Mouse (Mus musculus) embryonic facial prominence, embryonic 11.5 days (tissue): ENCODE measurements around the gene Vav3. TPM values are rescaled to one million over a fixed set of nuclear protein-coding genes. Genes with fewer than 3 reads are reported as not detected.
A peak's percentile ranks its signal among the peaks of the same experiment; 100 is the strongest.

Experiments used
- ATAC-seq: fragments of 200-750 bp; cut with Nextera tagmentation; replicated peaks from 2 replicates; pipeline ENCODE4 v1.8.0; 2017; ENCODE audit warnings: low read depth; ENCODE audit not compliant: insufficient number of reproducible peaks, low FRiP score, low TSS enrichment
- DNase-seq: peaks from one replicate; pipeline ENCODE4 v3.0.0-alpha.2; 2015; ENCODE audit warnings: low spot score
- H3K27ac ChIP-seq: fragments of 300-500 bp; sonication (generic); replicated peaks from 2 replicates; pipeline ENCODE4 v1.5.1; 2014; ENCODE audit warnings: mild to moderate bottlenecking, low read depth, low read length, control low read depth
- H3K27me3 ChIP-seq: fragments of 300-500 bp; sonication (generic); 2 replicates; pipeline ENCODE4 v1.6.1; 2014; ENCODE audit warnings: mild to moderate bottlenecking, low read length, moderate library complexity, mixed read lengths; ENCODE audit not compliant: control insufficient read depth, insufficient read depth
- H3K36me3 ChIP-seq: fragments of 300-500 bp; sonication (generic); replicated peaks from 2 replicates; pipeline ENCODE4 v1.6.1; 2014; ENCODE audit warnings: low read depth, mild to moderate bottlenecking, low read length, moderate library complexity, mixed read lengths; ENCODE audit not compliant: control insufficient read depth, insufficient read depth
- H3K4me1 ChIP-seq: fragments of 300-500 bp; sonication (generic); 2 replicates; pipeline ENCODE4 v1.6.1; 2014; ENCODE audit warnings: low read length, mixed read lengths; ENCODE audit not compliant: control insufficient read depth, insufficient read depth
- H3K4me2 ChIP-seq: fragments of 300-500 bp; sonication (generic); 2 replicates; pipeline ENCODE4 v1.6.1; 2014; ENCODE audit warnings: low read depth, mild to moderate bottlenecking, control low read depth, low read length, moderate library complexity
- H3K4me3 ChIP-seq: fragments of 300-500 bp; sonication (generic); 2 replicates; pipeline ENCODE4 v1.5.1; 2014; ENCODE audit warnings: low read depth, low read length, control low read depth
- H3K9ac ChIP-seq: fragments of 300-500 bp; sonication (generic); replicated peaks from 2 replicates; pipeline ENCODE4 v1.6.1; 2014; ENCODE audit warnings: mild to moderate bottlenecking, control low read depth, low read length
- H3K9me3 ChIP-seq: fragments of 300-500 bp; sonication (generic); replicated peaks from 2 replicates; pipeline ENCODE4 v1.6.1; 2016; ENCODE audit warnings: mild to moderate bottlenecking, low read length, inconsistent platforms, mixed read lengths; ENCODE audit not compliant: control insufficient read depth
- WGBS: fragments of 180-500 bp; shearing (Covaris S2); extraction: QIAGEN DNeasy Blood & Tissue Kit; methylation state at CpG from one replicate; pipeline ENCODE4 v1.1.7; 2014; 5-methylcytosine and 5-hydroxymethylcytosine counted together
- polyA plus RNA-seq: library from polyadenylated mRNA; unstranded; fragments of >200 nt; fragmentation: Nextera tagmentation; extraction: Ambion mirVana; gene quantifications from 2 replicates; pipeline ENCODE4 v1.2.1, GENCODE M21; 2014

Vav3 gene
- polyA plus RNA-seq, 1 experiment from 2014 or later, result 7.2 TPM

DNA sequence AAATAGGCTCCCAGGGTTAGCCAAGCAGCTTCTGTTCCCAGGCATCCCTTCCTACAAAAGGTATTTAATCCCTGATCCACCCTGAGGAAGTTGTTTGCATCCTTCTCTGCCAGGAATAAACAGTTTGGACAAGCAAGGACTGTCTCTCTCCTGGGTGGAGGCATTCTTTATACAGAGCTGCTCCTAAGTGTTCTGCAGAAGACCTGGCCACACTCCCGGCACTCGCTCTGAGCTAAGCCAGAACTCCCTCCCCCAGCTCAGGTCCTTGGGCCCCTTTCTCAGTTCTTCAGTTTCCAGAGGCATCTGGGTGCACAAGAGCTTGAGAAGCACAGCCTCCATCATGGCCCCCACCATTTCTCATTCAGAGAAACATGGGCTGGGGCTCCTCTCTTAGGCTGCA lies 216.9 kb downstream of the Vav3 start:
- no peaks in the 10 kb centered on the region for H3K27me3 ChIP-seq
- no peaks in the 10 kb centered on the region for H3K4me1 ChIP-seq
- no peak overlapping the region for H3K27ac ChIP-seq
- DNase-seq (no peak), ATAC-seq (0 out of 2 replicates have a peak, but pooled peaks have one; percentile 29)
- H3K4me2 ChIP-seq, result no peak overlapping the region
- H3K9ac ChIP-seq, result no peak overlapping the region
- H3K9me3 ChIP-seq, result no peaks in the 10 kb centered on the region
- no peak overlapping the region for H3K4me3 ChIP-seq
- WGBS, result 62% methylated on average over 2 of the region's 2 CpGs
- no peaks in the 10 kb centered on the region for H3K36me3 ChIP-seq

DNA sequence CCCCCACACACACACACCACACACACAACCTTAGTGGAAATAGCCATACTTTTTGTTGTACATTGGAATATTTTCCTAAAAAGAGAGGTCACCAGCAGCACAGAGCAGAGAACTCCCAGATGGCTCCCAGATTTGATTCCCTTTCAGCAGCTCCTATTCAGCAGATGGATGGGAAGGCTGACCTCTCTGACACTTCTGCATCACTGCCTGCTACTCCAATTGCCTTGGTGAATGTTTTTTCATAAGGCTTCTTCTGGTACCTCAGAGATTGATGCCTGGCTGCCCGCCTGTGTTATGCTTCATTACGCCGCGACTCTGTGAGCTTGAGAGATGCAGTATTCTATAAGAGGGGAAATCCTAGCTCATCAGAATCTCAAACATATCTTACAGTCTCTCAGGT lies 220.8 kb downstream of the Vav3 start:
- DNase-seq (no peak), ATAC-seq (peak; percentile 59)
- Histone ChIP-seq H3K27me3 (no peaks in the 10 kb centered on the region), H3K27ac (no peak overlapping the region), H3K36me3 (no peaks in the 10 kb centered on the region), H3K4me1 (no peaks in the 10 kb centered on the region), H3K4me3 (no peak overlapping the region), H3K9ac (no peak overlapping the region), H3K9me3 (no peaks in the 10 kb centered on the region), H3K4me2 (no peak overlapping the region)
- 48% methylated on average over 4 of the region's 4 CpGs for WGBS

DNA sequence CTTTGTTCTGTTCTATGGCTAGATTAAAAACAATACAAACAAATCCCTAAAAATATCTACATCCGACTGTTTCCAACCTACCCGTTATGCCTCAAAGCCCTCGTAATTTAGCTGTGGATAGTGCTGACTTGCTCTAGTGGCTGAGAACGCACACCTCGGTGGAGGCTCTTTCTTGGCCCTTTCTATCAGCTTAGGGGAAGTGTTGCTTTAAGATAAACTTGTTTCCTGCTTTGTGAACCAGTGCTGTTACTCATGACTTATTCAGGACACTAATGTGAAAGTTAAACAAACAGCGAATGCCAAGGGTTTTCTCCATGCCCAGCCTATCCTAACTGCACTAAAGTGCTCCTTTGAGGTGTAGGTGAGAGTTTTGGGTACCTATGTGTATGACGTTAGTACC lies 221.3 kb downstream of the Vav3 start:
- no peaks in the 10 kb centered on the region for H3K27me3 ChIP-seq
- 78% methylated on average over 7 of the region's 7 CpGs for WGBS
- ATAC-seq (no peak), DNase-seq (no peak)
- H3K9me3 ChIP-seq, result no peaks in the 10 kb centered on the region
- H3K4me1 ChIP-seq, result no peaks in the 10 kb centered on the region
- H3K4me3 ChIP-seq, result no peak overlapping the region
- H3K36me3 ChIP-seq, result no peaks in the 10 kb centered on the region
- H3K9ac ChIP-seq, result no peak overlapping the region
- no peak overlapping the region for H3K27ac ChIP-seq
- no peak overlapping the region for H3K4me2 ChIP-seq

DNA sequence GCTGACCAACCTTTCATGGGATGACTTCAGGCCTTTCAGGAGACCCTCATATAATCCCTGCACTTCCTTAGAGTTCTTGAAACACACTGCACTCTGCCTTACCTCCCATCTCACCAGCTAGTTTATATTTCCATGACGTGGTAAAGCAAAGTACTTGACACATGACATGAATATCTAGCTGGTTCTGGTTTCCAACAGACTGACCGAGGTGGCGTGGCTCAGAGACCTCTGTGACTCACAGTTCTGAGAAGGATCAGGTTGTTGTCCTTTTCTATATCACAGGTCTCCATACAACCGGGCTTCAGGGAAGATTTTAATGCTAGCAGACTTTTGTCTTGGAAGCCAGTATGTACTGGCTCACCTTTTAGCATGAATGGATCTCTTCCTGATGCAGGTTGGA lies 221.8 kb downstream of the Vav3 start:
- Histone ChIP-seq H3K36me3 (no peaks in the 10 kb centered on the region), H3K27me3 (no peaks in the 10 kb centered on the region), H3K4me3 (no peak overlapping the region), H3K4me2 (no peak overlapping the region), H3K9me3 (no peaks in the 10 kb centered on the region), H3K9ac (no peak overlapping the region), H3K4me1 (no peaks in the 10 kb centered on the region), H3K27ac (no peak overlapping the region)
- ATAC-seq (no peak), DNase-seq (no peak)
- WGBS, result 84% methylated on average over 4 of the region's 4 CpGs

DNA sequence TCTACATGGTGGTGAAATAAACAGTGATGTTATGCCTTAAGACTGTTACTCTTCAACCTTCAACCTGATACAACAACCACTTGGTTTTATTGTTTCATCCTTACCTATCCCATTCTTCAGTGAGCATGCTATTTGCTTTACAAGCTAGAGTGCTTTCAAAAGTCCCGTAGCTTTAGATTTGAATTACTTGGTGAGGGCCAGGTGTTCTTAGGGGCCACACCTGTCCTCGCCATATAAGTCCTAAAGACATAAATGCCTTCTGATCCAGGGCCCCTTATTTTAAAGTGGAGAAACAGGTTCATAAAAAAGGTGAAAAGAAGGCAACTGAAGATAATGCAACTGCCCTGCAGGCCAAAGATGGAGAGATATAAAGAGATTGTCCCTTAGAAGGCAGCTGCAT lies 224.0 kb downstream of the Vav3 start:
- no peaks in the 10 kb centered on the region for H3K9me3 ChIP-seq
- WGBS, result 84% methylated on average over 2 of the region's 2 CpGs
- H3K4me1 ChIP-seq, result no peaks in the 10 kb centered on the region
- no peak overlapping the region for H3K9ac ChIP-seq
- no peak overlapping the region for H3K4me2 ChIP-seq
- H3K4me3 ChIP-seq, result no peak overlapping the region
- H3K36me3 ChIP-seq, result no peaks in the 10 kb centered on the region
- DNase-seq (no peak), ATAC-seq (no peak)
- no peak overlapping the region for H3K27ac ChIP-seq
- H3K27me3 ChIP-seq, result no peaks in the 10 kb centered on the region

DNA sequence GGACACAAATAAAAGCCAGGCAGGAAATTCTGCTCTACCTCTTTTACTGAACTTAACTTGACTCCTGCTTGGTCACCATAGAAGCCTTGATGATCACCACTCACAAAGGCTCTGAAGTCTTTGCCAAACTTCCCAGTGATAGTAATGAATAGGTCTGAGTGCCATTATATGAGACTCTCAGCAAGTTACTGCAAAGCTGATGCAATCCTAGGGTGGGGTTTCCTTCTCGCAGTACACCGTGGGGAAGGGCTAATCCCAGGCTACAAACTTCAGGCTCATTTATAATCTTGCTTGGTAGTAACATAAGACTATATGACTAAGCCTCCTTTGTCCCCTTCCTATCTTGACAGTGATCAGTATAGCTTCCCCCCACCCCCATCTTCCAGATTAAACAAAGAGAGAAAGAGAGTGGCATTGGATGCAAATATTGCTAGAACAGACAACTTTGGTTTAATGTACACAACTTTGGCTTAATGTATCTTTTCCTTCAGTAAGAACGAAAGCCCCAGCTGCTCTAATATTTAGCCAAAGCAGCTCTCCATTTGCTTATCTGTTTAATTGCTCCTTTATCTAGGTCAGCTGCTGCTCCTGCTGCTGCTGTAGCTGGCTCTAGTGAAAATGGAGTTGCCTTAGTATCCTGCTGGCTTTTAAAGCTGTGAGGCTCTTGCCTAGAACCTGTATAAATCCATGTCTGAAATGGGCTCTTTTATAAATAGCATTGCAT lies 228.3 kb downstream of the Vav3 start:
- no peaks in the 10 kb centered on the region for H3K4me1 ChIP-seq
- H3K27ac ChIP-seq, result no peak overlapping the region
- WGBS, result 53% methylated on average over 3 of the region's 3 CpGs
- H3K4me2 ChIP-seq, result no peak overlapping the region
- DNase-seq (no peak), ATAC-seq (no peak)
- no peaks in the 10 kb centered on the region for H3K27me3 ChIP-seq
- H3K9me3 ChIP-seq, result no peaks in the 10 kb centered on the region
- H3K9ac ChIP-seq, result no peak overlapping the region
- H3K36me3 ChIP-seq, result no peaks in the 10 kb centered on the region
- H3K4me3 ChIP-seq, result no peak overlapping the region

DNA sequence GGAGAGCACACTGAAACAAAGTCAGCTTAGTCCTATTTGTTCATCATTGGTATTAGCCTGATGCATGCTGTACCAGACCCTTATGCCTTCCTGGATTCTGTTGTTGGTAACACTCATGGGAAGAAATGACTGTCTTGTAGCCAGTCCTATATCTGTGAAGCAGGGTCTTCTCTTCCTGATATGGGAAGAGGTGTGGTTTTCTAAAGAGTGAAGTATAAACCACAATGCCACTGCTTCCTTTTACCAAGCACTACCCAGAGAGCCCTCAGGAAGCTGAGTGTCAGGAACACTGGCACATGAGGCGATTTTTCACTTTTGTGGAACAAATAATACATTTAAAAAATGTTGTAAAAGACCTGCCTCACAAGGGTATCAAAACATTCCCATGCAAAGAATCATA lies 231.0 kb downstream of the Vav3 start:
- no peak overlapping the region for H3K27ac ChIP-seq
- H3K4me1 ChIP-seq, result no peaks in the 10 kb centered on the region
- no peaks in the 10 kb centered on the region for H3K36me3 ChIP-seq
- H3K4me2 ChIP-seq, result no peak overlapping the region
- DNase-seq (no peak), ATAC-seq (no peak)
- H3K27me3 ChIP-seq, result no peaks in the 10 kb centered on the region
- no peak overlapping the region for H3K9ac ChIP-seq
- no peak overlapping the region for H3K4me3 ChIP-seq
- 93% methylated on average over 1 of the region's 1 CpGs for WGBS
- no peaks in the 10 kb centered on the region for H3K9me3 ChIP-seq

DNA sequence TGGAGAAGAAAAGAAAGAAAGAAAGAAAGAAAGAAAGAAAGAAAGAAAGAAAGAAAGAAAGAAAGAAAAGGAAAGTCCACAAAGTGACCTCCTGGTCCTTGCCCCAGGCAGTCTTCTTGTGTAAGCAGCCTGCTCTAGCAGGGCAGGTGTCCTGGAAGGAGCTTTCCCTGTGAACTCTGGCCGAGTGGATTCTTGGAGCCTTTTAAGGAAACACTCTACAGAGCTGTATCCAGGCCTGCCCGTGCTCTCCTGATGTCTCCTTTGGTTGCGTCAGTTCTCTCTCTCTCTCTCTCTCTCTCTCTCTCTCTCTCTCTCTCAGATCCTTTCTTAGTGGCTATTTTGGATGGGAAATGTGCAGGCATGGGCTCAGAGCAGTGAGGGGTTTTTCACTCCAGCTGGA lies 232.4 kb downstream of the Vav3 start:
- Histone ChIP-seq H3K9me3 (no peaks in the 10 kb centered on the region), H3K27ac (no peak overlapping the region), H3K4me1 (no peaks in the 10 kb centered on the region), H3K27me3 (no peaks in the 10 kb centered on the region), H3K4me3 (no peak overlapping the region), H3K4me2 (no peak overlapping the region), H3K9ac (no peak overlapping the region), H3K36me3 (no peaks in the 10 kb centered on the region)
- WGBS, result 41% methylated on average over 3 of the region's 3 CpGs
- ATAC-seq, result no peak
- no peak for DNase-seq
